Mouse (Mus musculus): ENCODE measurements around the gene Col19a1. TPM values are rescaled to one million over a fixed set of nuclear protein-coding genes. Genes with fewer than 3 reads are reported as not detected.

The Col19a1 gene
- total and polyA plus RNA-seq, 2 experiments: not detected

DNA sequence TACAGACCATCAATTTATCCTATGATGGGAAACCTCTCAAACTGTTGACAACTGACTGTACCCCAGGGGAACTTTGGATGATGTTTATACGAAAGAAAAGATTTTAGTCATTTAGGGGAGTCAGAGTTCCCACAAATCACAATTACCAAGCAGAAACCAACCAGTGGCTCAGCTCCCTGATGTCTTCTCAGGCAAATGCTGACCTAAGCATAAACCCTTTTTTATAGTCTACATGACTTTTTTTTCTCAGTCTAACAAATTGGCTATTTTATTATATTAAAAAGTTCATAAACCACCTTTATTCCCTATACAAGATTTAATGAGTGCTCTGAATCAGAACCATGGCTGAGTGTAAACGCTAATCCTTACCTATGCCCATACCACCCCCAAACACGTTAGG is 213.6 kb downstream of the Col19a1 start:
- Histone ChIP-seq H3K4me3 (ENCODE audit: insufficient read depth, low read depth, low read length) (no peak overlapping the region), H3K79me2 (ENCODE audit: control insufficient read depth, insufficient read depth, low read length) (no peaks in the 10 kb centered on the region), H3K36me3 (ENCODE audit: control insufficient read depth, insufficient read depth, low read length) (no peaks in the 10 kb centered on the region), H3K27ac (replicated peaks; ENCODE audit: insufficient read depth, low read depth, low read length) (no peak overlapping the region), H3K9ac (ENCODE audit: low read depth, low read length) (no peak overlapping the region), H3K27me3 (ENCODE audit: control insufficient read depth, insufficient read depth, low read length) (no peaks in the 10 kb centered on the region), H3K4me1 (ENCODE audit: control insufficient read depth, insufficient read depth, low read length) (no peaks in the 10 kb centered on the region)
- no peak for DNase-seq (ENCODE audit: extremely low read depth, low read depth, low spot score)
- WGBS: 80% methylated on average over 3 of the region's 3 CpGs
- TF ChIP-seq CTCF (IDR thresholded peaks at IDR 0.05; ENCODE audit: low read depth, low read length): no peak
- TF ChIP-seq POLR2A (IDR thresholded peaks at IDR 0.05; ENCODE audit: extremely low read depth, insufficient read depth, low read length): no peak

DNA sequence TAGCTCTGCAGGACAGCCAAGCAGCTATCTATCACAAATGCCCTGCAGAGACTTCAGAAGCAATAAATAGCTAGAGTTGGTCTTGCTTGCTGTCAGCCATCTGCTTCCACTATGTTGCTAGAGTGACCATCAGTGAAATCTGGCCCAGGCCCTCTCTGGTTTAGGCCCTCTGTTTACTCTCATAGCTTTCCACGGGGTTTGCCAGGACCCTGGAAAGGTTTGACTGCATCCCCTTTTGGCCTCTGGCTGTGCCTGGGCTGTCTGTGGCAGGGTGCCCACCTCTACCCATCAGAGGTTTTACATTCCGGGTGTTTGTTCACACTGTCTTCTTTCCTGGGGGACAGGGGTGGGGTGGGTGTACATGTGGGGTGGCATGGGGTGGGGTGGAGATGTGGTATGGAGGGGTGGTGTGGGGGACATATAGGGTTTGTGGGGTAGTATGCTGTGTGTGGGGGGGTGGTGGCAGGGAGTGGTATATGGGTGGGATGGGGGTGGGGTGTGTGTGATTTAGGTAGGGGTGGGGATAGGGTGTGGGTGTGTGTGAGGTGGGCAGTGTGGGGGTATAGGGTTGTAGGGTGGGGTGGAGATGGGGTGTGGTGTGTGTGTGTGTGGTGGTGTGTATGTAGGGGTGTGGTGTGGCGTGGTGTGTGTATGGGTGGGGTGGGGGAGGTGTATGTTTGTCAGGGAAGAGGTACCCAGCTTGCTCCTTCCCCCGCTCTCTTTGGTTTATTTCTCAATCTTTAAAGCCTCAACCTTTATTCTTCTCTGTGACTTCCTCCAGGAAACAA is 214.6 kb downstream of the Col19a1 start:
- H3K27me3 ChIP-seq (ENCODE audit: control insufficient read depth, insufficient read depth, low read length): no peaks in the 10 kb centered on the region
- TF ChIP-seq CTCF (IDR thresholded peaks at IDR 0.05; ENCODE audit: low read depth, low read length): no peak
- no peak for TF ChIP-seq POLR2A (IDR thresholded peaks at IDR 0.05; ENCODE audit: extremely low read depth, insufficient read depth, low read length)
- 74% methylated on average over 4 of the region's 4 CpGs for WGBS

DNA sequence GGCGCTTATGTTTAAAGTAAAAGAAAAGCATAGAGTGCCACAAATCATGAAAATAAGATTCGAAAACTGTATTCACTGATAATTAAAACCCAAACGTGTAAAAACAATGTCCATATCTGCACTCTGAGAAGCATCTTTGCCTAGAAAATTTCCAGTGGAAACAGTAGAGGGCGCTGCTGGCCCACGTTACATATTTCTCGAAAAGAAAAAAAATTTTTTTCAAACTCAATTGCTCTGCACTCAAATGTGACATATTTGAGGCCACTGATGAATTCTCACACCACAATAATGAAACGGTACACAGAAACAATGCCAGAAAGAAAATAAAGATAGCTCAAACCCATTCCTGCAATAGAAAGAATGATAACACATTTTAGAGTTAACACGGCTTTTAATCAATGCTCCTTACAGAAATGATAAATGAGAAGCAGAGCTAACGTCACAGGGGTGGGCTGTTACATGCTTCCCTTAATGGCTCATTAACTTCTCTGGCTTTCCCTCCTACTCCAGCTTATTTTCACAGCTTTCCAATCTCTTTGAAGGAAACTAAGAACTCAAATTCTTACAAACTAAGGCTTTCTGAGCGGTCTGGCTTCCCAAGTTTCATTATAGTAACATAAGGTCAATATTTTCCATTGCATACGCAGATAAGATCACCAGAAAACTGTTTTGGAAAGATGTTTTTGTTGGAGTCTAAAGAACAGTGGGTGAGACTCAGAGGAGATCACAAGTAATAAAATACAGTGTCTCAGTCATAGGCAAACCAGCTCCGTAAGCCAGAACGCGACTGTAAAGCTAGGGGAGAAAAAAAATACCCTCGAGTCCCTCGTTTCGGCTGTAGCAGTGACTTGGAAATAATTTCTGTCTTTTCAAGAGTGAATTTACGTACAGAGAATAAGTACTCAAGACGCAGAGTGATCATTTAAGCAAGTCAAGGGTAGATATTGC is 219.4 kb downstream of the Col19a1 start:
- H3K79me2 ChIP-seq (ENCODE audit: control insufficient read depth, insufficient read depth, low read length): no peaks in the 10 kb centered on the region
- DNase-seq (ENCODE audit: extremely low read depth, low read depth, low spot score): no peak
- peak; percentile 27; the same call in 1 of the 2 replicates for TF ChIP-seq CTCF (IDR thresholded peaks at IDR 0.05; ENCODE audit: low read depth, low read length)
- no peak for TF ChIP-seq POLR2A (IDR thresholded peaks at IDR 0.05; ENCODE audit: extremely low read depth, insufficient read depth, low read length)
- H3K27ac ChIP-seq (replicated peaks; ENCODE audit: insufficient read depth, low read depth, low read length): no peak overlapping the region
- no peaks in the 10 kb centered on the region for H3K36me3 ChIP-seq (ENCODE audit: control insufficient read depth, insufficient read depth, low read length)
- H3K9ac ChIP-seq (ENCODE audit: low read depth, low read length): no peak overlapping the region
- H3K4me3 ChIP-seq (ENCODE audit: insufficient read depth, low read depth, low read length): no peak overlapping the region
- WGBS: 47% methylated on average over 19 of the region's 19 CpGs
- H3K4me1 ChIP-seq (ENCODE audit: control insufficient read depth, insufficient read depth, low read length): no peaks in the 10 kb centered on the region
- H3K27me3 ChIP-seq (ENCODE audit: control insufficient read depth, insufficient read depth, low read length): no peaks in the 10 kb centered on the region

More for the DNA sequence above, 214.6 kb downstream of the Col19a1 start:
- no peak overlapping the region for H3K9ac ChIP-seq (ENCODE audit: low read depth, low read length)
- H3K27ac ChIP-seq (replicated peaks; ENCODE audit: insufficient read depth, low read depth, low read length): no peak overlapping the region
- H3K36me3 ChIP-seq (ENCODE audit: control insufficient read depth, insufficient read depth, low read length): no peaks in the 10 kb centered on the region
- H3K4me1 ChIP-seq (ENCODE audit: control insufficient read depth, insufficient read depth, low read length): no peaks in the 10 kb centered on the region
- H3K4me3 ChIP-seq (ENCODE audit: insufficient read depth, low read depth, low read length): no peak overlapping the region
- DNase-seq (ENCODE audit: extremely low read depth, low read depth, low spot score): no peak
- no peaks in the 10 kb centered on the region for H3K79me2 ChIP-seq (ENCODE audit: control insufficient read depth, insufficient read depth, low read length)

DNA sequence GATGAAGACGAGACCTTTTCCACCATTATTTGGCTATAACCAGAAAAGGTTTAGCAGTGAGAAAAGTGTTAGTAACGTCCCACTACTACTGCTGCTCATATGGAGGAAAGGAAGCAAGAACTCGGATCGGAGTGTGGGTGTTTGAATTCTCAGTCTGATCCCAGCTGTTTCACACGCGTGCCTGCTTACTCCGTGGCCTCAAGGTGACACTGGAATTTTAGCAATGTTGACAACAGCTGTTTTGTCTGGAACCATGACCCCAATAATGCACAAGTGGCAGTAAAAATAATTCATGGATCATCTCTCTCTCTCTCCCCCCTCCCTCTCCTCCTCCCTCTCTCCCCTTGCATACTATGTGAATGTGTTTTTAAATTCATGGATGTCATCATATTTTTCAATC is 222.5 kb downstream of the Col19a1 start:
- TF ChIP-seq CTCF (IDR thresholded peaks at IDR 0.05; ENCODE audit: low read depth, low read length) (no peak), POLR2A (IDR thresholded peaks at IDR 0.05; ENCODE audit: extremely low read depth, insufficient read depth, low read length) (no peak)
- Histone ChIP-seq H3K4me3 (ENCODE audit: insufficient read depth, low read depth, low read length) (no peak overlapping the region), H3K36me3 (ENCODE audit: control insufficient read depth, insufficient read depth, low read length) (no peaks in the 10 kb centered on the region), H3K27ac (replicated peaks; ENCODE audit: insufficient read depth, low read depth, low read length) (no peak overlapping the region), H3K9ac (ENCODE audit: low read depth, low read length) (no peak overlapping the region), H3K79me2 (ENCODE audit: control insufficient read depth, insufficient read depth, low read length) (no peaks in the 10 kb centered on the region), H3K4me1 (ENCODE audit: control insufficient read depth, insufficient read depth, low read length) (no peaks in the 10 kb centered on the region), H3K27me3 (ENCODE audit: control insufficient read depth, insufficient read depth, low read length) (no peaks in the 10 kb centered on the region)
- no peak for DNase-seq (ENCODE audit: extremely low read depth, low read depth, low spot score)
- 80% methylated on average over 7 of the region's 7 CpGs for WGBS

DNA sequence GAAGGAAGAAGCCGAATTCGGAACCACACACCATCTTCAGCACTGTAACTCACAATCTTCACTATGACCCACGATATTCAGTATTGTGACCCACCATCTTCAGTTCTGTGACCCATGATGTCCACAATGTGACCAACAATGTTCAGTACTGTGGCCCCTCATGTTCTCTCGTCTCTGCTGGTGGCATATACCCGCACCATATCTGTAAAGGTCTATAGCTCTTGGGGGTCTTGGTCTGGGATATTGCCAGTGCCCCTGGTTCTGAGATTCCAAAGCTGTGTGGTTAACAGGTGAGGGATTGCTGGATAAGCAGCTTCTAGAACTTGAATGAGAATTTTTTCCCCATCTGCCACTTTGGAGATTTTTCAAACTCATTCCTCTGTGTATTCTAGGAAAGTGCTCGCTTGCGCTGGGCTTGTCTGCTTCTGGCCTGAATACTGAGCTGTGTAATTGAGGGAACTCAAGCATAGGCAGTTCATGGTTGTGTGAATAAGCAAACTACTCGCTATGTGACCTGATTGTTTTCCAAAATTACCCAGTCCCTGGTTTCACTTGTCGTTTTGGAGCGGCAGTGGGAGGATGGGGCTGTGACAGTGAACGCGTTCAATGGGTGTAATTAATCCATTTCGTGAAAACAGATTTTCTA is 225.2 kb downstream of the Col19a1 start:
- no peaks in the 10 kb centered on the region for H3K4me1 ChIP-seq (ENCODE audit: control insufficient read depth, insufficient read depth, low read length)
- H3K27me3 ChIP-seq (ENCODE audit: control insufficient read depth, insufficient read depth, low read length): no peaks in the 10 kb centered on the region
- no peaks in the 10 kb centered on the region for H3K36me3 ChIP-seq (ENCODE audit: control insufficient read depth, insufficient read depth, low read length)
- 86% methylated on average over 13 of the region's 13 CpGs for WGBS
- H3K4me3 ChIP-seq (ENCODE audit: insufficient read depth, low read depth, low read length): no peak overlapping the region
- no peak for DNase-seq (ENCODE audit: extremely low read depth, low read depth, low spot score)
- H3K9ac ChIP-seq (ENCODE audit: low read depth, low read length): no peak overlapping the region
- H3K27ac ChIP-seq (replicated peaks; ENCODE audit: insufficient read depth, low read depth, low read length): no peak overlapping the region
- TF ChIP-seq POLR2A (IDR thresholded peaks at IDR 0.05; ENCODE audit: extremely low read depth, insufficient read depth, low read length): no peak
- TF ChIP-seq CTCF (IDR thresholded peaks at IDR 0.05; ENCODE audit: low read depth, low read length): no peak
- H3K79me2 ChIP-seq (ENCODE audit: control insufficient read depth, insufficient read depth, low read length): no peaks in the 10 kb centered on the region
